Mouse (Mus musculus) layer of hippocampus, postnatal 14 days (tissue): ENCODE data around the gene Dglucy. TPM values are rescaled to one million over a fixed set of nuclear protein-coding genes. Genes with fewer than 3 reads are reported as not detected.

Experiments
- DNase-seq, 2 experiments: peaks; one replicate each; pipeline ENCODE4 v3.0.0; 2021 to 2022; ENCODE audit warnings: low spot score in 2 of 2, mixed read lengths in 1 of 2
- total RNA-seq, 2 experiments: library from RNA; stranded (reverse); gene quantifications; 2 replicates each; pipeline ENCODE4 v1.2.3; 2021

Gene Dglucy
- total RNA-seq, 2 experiments from 2014 or later: 5.1 to 6.7 TPM

DNA sequence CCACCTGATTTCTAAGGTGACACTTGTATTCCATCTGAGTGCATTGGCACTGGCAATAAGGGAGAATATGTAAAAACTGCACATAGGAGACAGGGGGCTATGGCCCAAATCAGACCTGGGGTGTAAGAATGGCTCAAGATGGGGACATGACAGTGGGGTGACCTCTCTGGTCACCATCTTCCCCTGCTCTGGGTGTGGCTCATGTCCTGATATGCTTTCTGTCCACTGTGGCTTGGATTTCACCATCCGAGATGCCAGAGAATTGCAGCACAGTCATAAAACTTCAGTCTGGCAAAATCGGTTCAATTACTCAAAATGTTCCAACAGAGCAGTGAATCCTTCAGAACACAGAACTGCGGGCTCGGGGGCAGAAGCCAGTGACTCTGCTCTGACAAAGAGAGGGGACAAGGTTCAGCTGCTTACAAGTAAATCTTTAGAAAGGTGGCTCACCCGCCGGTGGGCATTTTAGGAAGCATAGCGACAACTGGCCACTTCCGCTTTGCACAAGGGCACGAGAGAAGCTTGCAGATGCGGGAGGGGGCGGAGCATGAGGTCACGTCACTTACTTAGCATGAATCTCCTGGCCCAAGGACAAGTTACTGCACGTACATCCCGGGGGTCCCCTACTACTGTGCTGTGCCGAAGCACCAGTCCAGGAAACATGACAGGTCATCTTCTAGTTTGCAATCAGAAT lies 145.9 kb downstream of the Dglucy start:
- no peak for DNase-seq

DNA sequence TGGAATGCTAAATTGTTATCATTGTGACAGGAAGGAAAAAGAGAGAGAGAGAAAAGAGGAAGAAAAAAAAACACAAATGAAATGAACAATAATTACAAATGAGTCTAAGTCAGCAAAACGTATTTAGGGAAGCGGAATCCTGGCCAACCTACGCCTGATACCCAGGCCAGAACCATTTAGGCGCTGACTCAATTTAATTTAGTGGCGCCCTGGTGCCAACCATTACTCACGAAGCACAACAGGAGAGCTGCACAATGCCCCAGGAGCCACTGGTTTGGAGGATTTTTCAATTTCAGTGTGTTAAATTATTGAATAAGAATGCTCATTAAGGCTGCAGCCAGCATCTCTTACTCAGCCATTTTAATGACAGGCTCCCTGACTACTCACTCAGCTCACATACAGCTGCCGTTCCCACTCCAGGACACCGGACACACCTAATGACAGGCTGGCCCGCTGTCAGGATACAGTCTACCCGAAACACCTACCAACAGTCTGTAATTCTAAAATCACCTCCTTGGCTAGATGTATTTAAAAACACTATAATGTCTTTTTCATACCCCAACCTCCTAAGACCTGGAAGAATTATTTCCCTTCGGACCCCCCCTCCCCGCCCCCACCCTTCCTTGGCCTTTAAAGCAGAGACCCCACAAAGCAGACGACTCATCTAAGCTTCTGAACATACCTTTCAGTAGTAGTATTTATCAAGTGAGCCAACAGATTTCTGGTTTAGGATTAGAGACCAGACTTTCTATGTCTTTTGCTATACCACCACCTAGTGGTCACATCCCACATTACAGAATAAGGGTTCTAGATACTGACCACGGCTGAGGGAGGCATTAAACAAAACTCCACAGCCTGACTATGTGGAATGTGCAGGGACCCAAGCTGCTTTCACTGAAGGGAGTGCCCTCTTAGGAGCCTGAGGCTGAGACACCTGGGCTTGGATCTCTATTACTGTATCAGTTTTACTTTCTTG lies 147.1 kb downstream of the Dglucy start:
- DNase-seq: peak; percentile 56 to 88

DNA sequence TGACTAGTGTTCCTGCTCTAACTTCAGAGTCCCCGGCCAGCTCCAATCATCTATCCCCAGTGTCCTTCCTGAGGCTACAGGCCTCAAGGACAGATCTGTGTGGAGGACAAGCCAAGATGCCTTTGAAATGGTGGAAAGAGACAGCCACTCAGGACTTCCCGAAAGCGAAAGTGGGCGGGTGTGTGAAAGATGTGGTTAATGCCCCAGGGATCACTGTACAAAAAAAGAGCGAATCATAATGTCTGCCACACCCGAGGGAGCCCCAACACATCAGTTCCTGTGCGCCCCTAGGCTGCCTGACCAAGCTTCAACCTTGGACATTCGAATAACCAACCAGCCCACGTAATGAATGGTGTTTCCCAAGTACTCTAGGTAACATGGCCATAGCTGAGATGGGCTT lies 149.4 kb downstream of the Dglucy start:
- no peak for DNase-seq

DNA sequence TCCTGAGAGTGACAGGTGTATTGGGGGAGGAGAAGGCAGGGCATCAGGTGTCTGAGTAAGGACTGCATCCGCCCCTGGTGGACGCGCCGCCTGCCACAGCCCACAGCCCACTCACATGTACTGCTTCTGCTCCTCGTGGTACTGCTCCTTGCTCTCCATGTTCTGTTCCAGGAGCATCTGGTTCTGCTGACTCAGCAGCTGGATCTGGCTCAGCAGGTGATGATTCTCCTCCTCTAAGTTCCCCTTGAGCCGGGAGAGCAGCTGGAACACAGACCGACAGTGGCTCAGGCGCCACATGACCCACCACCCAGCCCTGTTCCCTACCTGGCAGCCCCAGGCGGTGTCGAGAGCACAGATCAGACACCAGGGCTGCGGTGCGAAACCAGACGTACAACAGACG lies 152.8 kb downstream of the Dglucy start:
- DNase-seq: no peak

DNA sequence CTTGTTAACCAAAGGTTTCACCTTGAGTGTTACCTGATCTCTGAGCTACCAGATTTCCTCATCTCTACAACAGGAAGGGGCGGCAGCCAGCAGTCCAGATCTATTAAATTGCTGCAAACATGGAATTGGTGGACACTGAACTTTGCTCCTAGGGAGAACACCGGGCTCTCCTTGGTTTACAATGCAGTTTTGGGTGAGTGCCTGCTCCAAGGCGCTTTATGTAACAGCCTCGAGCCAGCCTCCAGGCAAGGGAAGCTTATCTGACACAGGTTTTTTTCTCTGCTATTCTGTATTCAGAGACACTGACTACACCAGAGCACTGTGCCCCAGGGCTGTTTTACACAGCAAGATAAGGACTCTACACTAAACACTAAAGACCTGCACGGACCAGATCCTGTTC lies 155.9 kb downstream of the Dglucy start:
- DNase-seq: no peak

DNA sequence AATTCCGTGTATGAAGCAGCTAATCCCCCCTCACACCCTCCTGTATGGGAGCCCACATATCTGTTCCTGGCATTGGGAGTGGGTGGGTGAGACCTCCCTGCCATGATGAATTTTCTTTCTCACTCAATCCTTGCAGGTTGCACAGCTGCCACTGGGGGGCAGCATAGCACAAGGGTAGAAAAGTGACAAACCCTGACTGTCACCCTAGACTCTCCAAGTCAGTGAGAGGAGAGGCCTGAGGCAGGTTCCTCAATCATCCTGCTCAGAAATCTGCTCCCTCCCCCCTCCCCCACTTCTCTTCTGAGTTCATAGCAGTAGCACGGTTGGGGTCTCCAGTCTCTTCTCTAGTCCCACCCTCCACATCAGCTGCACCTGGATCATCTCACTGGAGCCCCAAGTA lies 157.3 kb downstream of the Dglucy start:
- peak; percentile 79 to 85 for DNase-seq

DNA sequence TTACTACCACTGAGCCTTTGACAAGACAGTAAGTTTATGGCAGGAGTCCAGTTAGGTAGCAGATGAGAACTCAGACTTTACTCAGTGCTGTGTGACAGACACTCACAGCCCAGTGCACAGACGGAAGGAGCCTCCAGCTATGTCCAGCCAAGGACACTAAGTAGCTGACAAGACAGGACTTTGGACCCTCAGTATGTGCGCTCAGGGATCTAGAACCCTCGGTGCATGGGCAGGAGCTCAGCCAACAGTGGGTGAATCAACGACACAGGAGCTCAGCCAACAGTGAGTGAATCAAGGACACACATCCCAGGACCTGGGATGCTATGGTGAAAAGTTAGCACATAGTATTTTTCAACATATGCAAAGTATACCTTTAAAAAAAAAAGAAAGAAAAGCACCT lies 157.9 kb downstream of the Dglucy start:
- no peak for DNase-seq

DNA sequence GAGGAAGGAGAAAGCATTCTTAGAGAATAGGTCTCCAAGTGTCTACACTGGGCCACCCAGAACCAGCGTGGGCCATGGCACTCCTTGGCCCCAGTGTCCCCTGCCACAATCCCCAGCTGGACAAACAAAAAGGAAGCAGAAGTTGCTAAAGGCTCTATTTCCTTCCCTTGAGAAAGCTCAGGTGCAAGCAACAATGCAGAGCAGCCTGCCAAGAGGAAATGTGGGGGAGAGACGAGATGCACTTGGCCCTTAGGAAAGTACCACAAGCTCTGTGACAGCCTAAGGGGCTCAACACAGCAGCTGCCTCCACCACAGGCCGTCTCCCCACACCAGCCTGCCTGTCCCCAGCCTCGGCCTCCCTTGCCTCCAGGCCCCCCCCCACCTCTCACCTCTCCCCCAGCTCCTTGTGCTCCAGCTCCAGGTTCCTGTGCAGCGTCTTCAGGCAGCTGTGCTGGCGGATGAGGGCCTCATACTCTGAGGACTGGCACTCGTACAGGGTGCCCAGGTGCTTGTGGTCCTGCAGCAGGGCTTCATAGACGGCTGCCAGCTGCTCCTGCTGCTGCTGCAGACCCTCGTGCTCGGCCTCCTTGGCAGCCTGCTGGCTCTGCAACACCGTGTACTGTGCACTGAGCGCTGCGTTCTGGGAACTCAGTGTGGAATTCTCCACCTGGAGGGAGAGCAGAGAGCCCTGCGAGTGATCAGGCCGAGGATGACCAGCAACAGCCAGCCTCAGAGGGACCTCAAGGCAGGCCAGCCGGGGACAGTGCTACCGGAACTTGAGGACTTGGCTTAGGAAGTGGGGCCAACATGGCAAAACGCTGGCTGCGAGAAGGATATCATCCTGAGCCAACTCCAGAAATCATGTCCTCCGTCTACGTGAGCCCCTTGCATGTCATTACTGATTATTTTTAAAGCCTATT lies 158.8 kb downstream of the Dglucy start:
- DNase-seq: no peak

DNA sequence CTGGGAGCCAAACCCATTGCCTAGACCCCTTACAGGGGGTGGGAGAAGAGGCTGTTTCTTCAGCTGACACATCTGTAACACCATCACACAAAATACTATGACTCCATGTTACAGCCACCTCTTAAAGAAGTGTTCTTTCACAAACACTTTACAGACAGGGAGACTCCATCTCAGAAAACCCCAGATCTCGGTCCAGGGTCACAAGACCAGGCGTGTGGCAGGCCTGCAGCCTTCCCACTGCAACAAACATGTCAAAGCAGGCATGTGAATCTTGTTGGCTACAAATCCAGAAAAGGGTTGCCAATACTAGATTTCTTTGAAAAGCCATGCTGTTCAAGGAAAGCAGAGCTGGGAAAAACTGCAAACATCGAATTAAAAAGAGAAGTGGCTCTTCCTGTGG lies 162.5 kb downstream of the Dglucy start:
- no peak for DNase-seq

DNA sequence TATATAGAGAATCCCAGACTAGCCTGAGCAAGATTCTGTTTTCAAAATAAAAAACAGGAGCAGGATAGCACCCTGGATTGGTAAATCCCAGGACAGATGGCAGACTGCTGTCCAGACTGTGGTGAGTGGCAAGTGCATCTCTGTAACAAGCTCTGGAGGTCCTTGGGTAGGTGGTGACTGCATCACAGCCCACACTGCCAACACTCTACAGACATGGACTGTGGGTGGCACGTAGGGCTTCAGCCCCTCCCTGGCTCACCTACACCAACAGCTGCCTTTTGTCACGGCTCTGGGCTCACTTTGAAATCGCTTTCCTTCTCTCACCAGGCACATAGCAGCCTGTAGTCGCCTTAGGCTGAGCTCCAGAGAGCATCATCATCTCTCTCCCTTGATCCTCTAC lies 164.3 kb downstream of the Dglucy start:
- DNase-seq: no peak

DNA sequence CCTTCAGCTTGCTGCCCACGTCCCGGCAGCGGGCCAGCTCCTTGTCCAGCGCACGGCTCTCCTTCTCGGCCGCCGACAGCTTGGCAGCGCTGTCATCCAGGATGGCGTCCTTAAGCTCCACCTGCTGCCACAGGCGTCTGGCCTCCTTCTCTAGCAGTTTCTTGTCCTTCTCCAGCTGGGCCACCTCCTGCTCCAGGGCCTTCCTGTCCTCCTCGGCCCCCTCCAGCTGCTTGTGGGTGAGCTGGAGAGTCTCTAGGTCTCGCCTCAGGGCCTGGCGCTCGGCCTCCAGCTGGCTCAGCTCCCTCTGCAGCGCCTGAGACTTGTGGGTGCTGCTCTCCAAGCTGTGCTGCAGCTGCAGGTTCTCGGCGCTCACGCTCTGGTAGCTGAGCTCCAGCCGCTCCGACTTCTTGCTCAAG lies 166.1 kb downstream of the Dglucy start:
- DNase-seq: peak in 1 of 2 experiments; percentile 24

DNA sequence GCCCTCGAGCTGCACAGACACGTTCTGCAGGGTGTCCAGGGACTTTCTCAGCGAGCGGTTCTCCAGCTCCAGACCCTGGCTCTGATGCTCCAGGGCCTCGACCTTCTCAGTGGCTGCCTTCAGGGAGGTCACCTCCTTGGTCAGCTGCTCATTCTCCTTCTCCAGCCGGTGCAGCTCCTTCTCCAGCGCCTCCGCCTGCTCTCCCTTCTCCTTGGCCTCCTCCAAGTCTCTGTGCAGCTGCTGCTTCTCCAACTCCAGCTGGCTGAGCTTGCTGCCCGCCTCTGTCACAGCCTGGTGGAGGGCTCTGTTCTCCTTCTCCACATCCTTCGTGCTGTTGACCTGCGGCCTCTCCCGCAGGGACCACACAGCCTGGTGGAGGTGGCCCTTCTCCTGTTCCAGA lies 166.6 kb downstream of the Dglucy start:
- DNase-seq: no peak

DNA sequence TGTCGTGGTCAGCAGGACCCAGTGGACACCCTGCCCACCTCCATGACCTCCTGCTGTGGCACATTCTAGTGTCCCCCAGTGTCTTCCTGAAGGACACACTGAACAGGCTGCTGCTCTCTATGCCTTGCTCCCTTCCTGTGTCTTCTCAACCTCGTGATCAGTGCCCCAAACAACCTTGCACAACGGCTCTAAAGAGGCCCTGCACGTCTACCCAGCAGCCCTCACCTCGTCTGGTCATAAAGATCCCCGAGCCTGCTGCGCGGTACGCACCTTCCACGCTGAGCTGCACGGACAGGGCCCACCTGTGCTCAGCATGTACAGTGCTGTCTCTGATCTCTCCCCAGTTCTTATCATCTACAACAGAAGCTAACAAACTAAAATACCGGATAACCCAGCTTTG lies 167.1 kb downstream of the Dglucy start:
- DNase-seq: no peak

Other genes with a start within 250 kb of the Dglucy start
- gene Rps6ka5, start 52.1 kb upstream of the Dglucy start, total RNA-seq: 10 to 100 TPM; 17.1 to 17.6 TPM
- 10 to 100 TPM; 20.8 to 24.4 TPM for gene Gpr68, start 129.1 kb downstream of the Dglucy start, total RNA-seq
- 10 to 100 TPM; 33.5 to 38.3 TPM for gene Ccdc88c, start 250.0 kb downstream of the Dglucy start, total RNA-seq